Mouse (Mus musculus) adrenal gland, postnatal 0 days (tissue): ENCODE data around the gene Akr1b3. TPM values are rescaled to one million over a fixed set of nuclear protein-coding genes. Genes with fewer than 3 reads are reported as not detected.

Experiments used
- polyA plus RNA-seq: library from polyadenylated mRNA; unstranded; fragments of >200 nt; fragmentation: Nextera tagmentation; extraction: Ambion mirVana; gene quantifications from 2 replicates; pipeline ENCODE4 v1.2.1, GENCODE M21; 2015

Gene Akr1b3
- 202 and 270 TPM in 2 replicates for polyA plus RNA-seq

GRCm38 (mm10) chr6:34316854-34317771 is at the start of gene Akr1b3:
Gene Akr1b3 (minus strand): TSS chr6:34317478.

GRCm38 (mm10) chr6:34353658-34354353 is 36.5 kb upstream of the Akr1b3 start, which contains the start of gene Akr1b8:
Gene Akr1b8 (plus strand): TSS chr6:34354119.

Other genes starting within 250 kb of the Akr1b3 start
- 20.9 and 22.8 TPM in 2 replicates for gene Slc35b4, start 140.4 kb downstream of the Akr1b3 start, polyA plus RNA-seq
- 40.6 and 92.1 TPM in 2 replicates for gene Akr1b8, start 36.6 kb upstream of the Akr1b3 start, polyA plus RNA-seq
- 66.3 and 117 TPM in 2 replicates for gene Akr1b10, start 66.7 kb upstream of the Akr1b3 start, polyA plus RNA-seq
- 1,864 and 2,993 TPM in 2 replicates for gene Akr1b7, start 94.9 kb upstream of the Akr1b3 start, polyA plus RNA-seq
- gene Bpgm, start 158.7 kb upstream of the Akr1b3 start, polyA plus RNA-seq: 28.7 and 36.9 TPM in 2 replicates